Mouse (Mus musculus): ENCODE data around the gene Grin2d. TPM values are rescaled to one million over a fixed set of nuclear protein-coding genes. Genes with fewer than 3 reads are reported as not detected.

Grin2d gene
- polyA plus RNA-seq, 1 experiment from 2014 or later: 0.18 TPM

GRCm38 (mm10) chr7:45805941-45806340, 72.2 kb downstream of the Grin2d start:
- DNase-seq (ENCODE audit: low spot score): no peak
- no peak overlapping the region for H3K27ac ChIP-seq
- 56% methylated on average over 5 of the region's 5 CpGs for WGBS
- H3K27me3 ChIP-seq (ENCODE audit: insufficient read depth, poor library complexity, severe bottlenecking): peaks cover 5% of the 10 kb centered on the region; the same call in 1 of the 2 replicates
- peaks cover 55% of the 10 kb centered on the region for H3K36me3 ChIP-seq
- peaks cover 14% of the 10 kb centered on the region for H3K4me1 ChIP-seq
- no peak overlapping the region for H3K4me3 ChIP-seq
- H3K9me3 ChIP-seq: no peaks in the 10 kb centered on the region

GRCm38 (mm10) chr7:45802551-45802950, 75.6 kb downstream of the Grin2d start:
- Histone ChIP-seq H3K4me1 (peaks cover 31% of the 10 kb centered on the region), H3K9me3 (no peaks in the 10 kb centered on the region), H3K27ac (no peak overlapping the region), H3K27me3 (ENCODE audit: insufficient read depth, poor library complexity, severe bottlenecking) (peaks cover 39% of the 10 kb centered on the region), H3K4me3 (no peak overlapping the region), H3K36me3 (peaks cover 22% of the 10 kb centered on the region)
- no peak for DNase-seq (ENCODE audit: low spot score)
- 83% methylated on average over 6 of the region's 6 CpGs for WGBS

- Histone ChIP-seq H3K27me3 (ENCODE audit: insufficient read depth, poor library complexity, severe bottlenecking) (peaks cover 51% of the 10 kb centered on the region), H3K4me3 (peak overlapping the region; percentile 38), H3K27ac (no peak overlapping the region), H3K4me1 (peaks cover 35% of the 10 kb centered on the region), H3K36me3 (peaks cover 10% of the 10 kb centered on the region; the same call in 1 of the 2 replicates), H3K9me3 (no peaks in the 10 kb centered on the region)
- WGBS: 3% methylated on average over 12 of the region's 12 CpGs
- DNase-seq (ENCODE audit: low spot score): peak; percentile 95
These were observed 76.8 kb downstream of the Grin2d start for GRCm38 (mm10) chr7:45801348-45801747.

GRCm38 (mm10) chr7:45800546-45801204, 77.5 kb downstream of the Grin2d start:
- DNase-seq (ENCODE audit: low spot score): peak; percentile 87
- Histone ChIP-seq H3K4me1 (peaks cover 29% of the 10 kb centered on the region), H3K27me3 (ENCODE audit: insufficient read depth, poor library complexity, severe bottlenecking) (peaks cover 57% of the 10 kb centered on the region), H3K4me3 (peak overlapping the region; percentile 38), H3K36me3 (0 out of 2 replicates have a peak, but pooled peaks cover 4% of the 10 kb centered on the region), H3K9me3 (no peaks in the 10 kb centered on the region), H3K27ac (peak overlapping the region; percentile 47; the same call in 1 of the 2 replicates)
- WGBS: 12% methylated on average over 24 of the region's 25 CpGs

- H3K4me3 ChIP-seq: peak overlapping the region; percentile 38; the same call in 1 of the 2 replicates
- H3K9me3 ChIP-seq: no peaks in the 10 kb centered on the region
- WGBS: 36% methylated on average over 7 of the region's 7 CpGs
- H3K27ac ChIP-seq: no peak overlapping the region
- no peak for DNase-seq (ENCODE audit: low spot score)
- H3K4me1 ChIP-seq: peaks cover 29% of the 10 kb centered on the region
- peaks cover 7% of the 10 kb centered on the region; the same call in 1 of the 2 replicates for H3K36me3 ChIP-seq
- peaks cover 64% of the 10 kb centered on the region for H3K27me3 ChIP-seq (ENCODE audit: insufficient read depth, poor library complexity, severe bottlenecking)
These were observed 78.2 kb downstream of the Grin2d start for GRCm38 (mm10) chr7:45800001-45800400.

- WGBS: 41% methylated on average over 7 of the region's 7 CpGs
- peak overlapping the region; percentile 68 for H3K4me3 ChIP-seq
- H3K4me1 ChIP-seq: peaks cover 29% of the 10 kb centered on the region
- peaks cover 75% of the 10 kb centered on the region for H3K27me3 ChIP-seq (ENCODE audit: insufficient read depth, poor library complexity, severe bottlenecking)
- H3K27ac ChIP-seq: no peak overlapping the region
- DNase-seq (ENCODE audit: low spot score): no peak
- no peaks in the 10 kb centered on the region for H3K9me3 ChIP-seq
- peaks cover 16% of the 10 kb centered on the region; the same call in 1 of the 2 replicates for H3K36me3 ChIP-seq
These were observed 79.2 kb downstream of the Grin2d start for GRCm38 (mm10) chr7:45798931-45799330.

GRCm38 (mm10) chr7:45798511-45798836, 79.7 kb downstream of the Grin2d start:
- Histone ChIP-seq H3K27me3 (ENCODE audit: insufficient read depth, poor library complexity, severe bottlenecking) (peaks cover 79% of the 10 kb centered on the region), H3K27ac (peak overlapping the region; percentile 82), H3K4me3 (peak overlapping the region; percentile 68), H3K9me3 (no peaks in the 10 kb centered on the region), H3K4me1 (peaks cover 29% of the 10 kb centered on the region), H3K36me3 (peaks cover 20% of the 10 kb centered on the region; the same call in 1 of the 2 replicates)
- no peak for DNase-seq (ENCODE audit: low spot score)
- 1% methylated on average over 19 of the region's 19 CpGs for WGBS

GRCm38 (mm10) chr7:45797661-45798510, 80.3 kb downstream of the Grin2d start:
- no peaks in the 10 kb centered on the region for H3K9me3 ChIP-seq
- peaks cover 85% of the 10 kb centered on the region for H3K27me3 ChIP-seq (ENCODE audit: insufficient read depth, poor library complexity, severe bottlenecking)
- peak overlapping the region; percentile 68 for H3K4me3 ChIP-seq
- whole genome bisulfite sequencing: 2% methylated on average over 59 of the region's 60 CpGs
- H3K4me1 ChIP-seq: peaks cover 29% of the 10 kb centered on the region
- DNase-seq (ENCODE audit: low spot score): no peak
- H3K27ac ChIP-seq: peak overlapping the region; percentile 82
- H3K36me3 ChIP-seq: peaks cover 22% of the 10 kb centered on the region; the same call in 1 of the 2 replicates

GRCm38 (mm10) chr7:45796950-45797349, 81.2 kb downstream of the Grin2d start:
- H3K27ac ChIP-seq: no peak overlapping the region
- H3K36me3 ChIP-seq: peaks cover 30% of the 10 kb centered on the region
- WGBS: 35% methylated on average over 6 of the region's 6 CpGs
- 0 out of 2 replicates have a peak overlapping the region, but pooled peaks have one; percentile 68 for H3K4me3 ChIP-seq
- peaks cover 29% of the 10 kb centered on the region for H3K4me1 ChIP-seq
- peaks cover 95% of the 10 kb centered on the region for H3K27me3 ChIP-seq (ENCODE audit: insufficient read depth, poor library complexity, severe bottlenecking)
- no peaks in the 10 kb centered on the region for H3K9me3 ChIP-seq
- no peak for DNase-seq (ENCODE audit: low spot score)

- peaks cover 42% of the 10 kb centered on the region for H3K36me3 ChIP-seq
- WGBS: 91% methylated on average over 29 of the region's 29 CpGs
- no peak overlapping the region for H3K4me3 ChIP-seq
- H3K27me3 ChIP-seq (ENCODE audit: insufficient read depth, poor library complexity, severe bottlenecking): peaks cover 90% of the 10 kb centered on the region
- H3K9me3 ChIP-seq: no peaks in the 10 kb centered on the region
- no peak for DNase-seq (ENCODE audit: low spot score)
- peaks cover 17% of the 10 kb centered on the region for H3K4me1 ChIP-seq
- no peak overlapping the region for H3K27ac ChIP-seq
These were observed 83.2 kb downstream of the Grin2d start for GRCm38 (mm10) chr7:45794971-45795370.

- peaks cover 50% of the 10 kb centered on the region for H3K36me3 ChIP-seq
- peaks cover 81% of the 10 kb centered on the region for H3K27me3 ChIP-seq (ENCODE audit: insufficient read depth, poor library complexity, severe bottlenecking)
- no peaks in the 10 kb centered on the region for H3K9me3 ChIP-seq
- H3K4me1 ChIP-seq: peaks cover 17% of the 10 kb centered on the region
- no peak overlapping the region for H3K4me3 ChIP-seq
- H3K27ac ChIP-seq: no peak overlapping the region
- no peak for DNase-seq (ENCODE audit: low spot score)
- 74% methylated on average over 36 of the region's 44 CpGs for WGBS
These were observed 84.1 kb downstream of the Grin2d start for GRCm38 (mm10) chr7:45793969-45794585.

- Histone ChIP-seq H3K27me3 (ENCODE audit: insufficient read depth, poor library complexity, severe bottlenecking) (peaks cover 77% of the 10 kb centered on the region), H3K4me3 (no peak overlapping the region), H3K36me3 (peaks cover 54% of the 10 kb centered on the region), H3K9me3 (no peaks in the 10 kb centered on the region), H3K27ac (no peak overlapping the region), H3K4me1 (peaks cover 10% of the 10 kb centered on the region)
- DNase-seq (ENCODE audit: low spot score): no peak
- 63% methylated on average over 24 of the region's 24 CpGs for WGBS
These were observed 84.9 kb downstream of the Grin2d start for GRCm38 (mm10) chr7:45793240-45793639.

All from heart, embryonic 10.5 days (tissue).